Mouse (Mus musculus): Measurements from ENCODE around the gene Rnf213. TPM values are rescaled to one million over a fixed set of nuclear protein-coding genes. Genes with fewer than 3 reads are reported as not detected.

Rnf213 gene
- polyA plus RNA-seq, 1 experiment from 2014 or later: 5.8 TPM

DNA sequence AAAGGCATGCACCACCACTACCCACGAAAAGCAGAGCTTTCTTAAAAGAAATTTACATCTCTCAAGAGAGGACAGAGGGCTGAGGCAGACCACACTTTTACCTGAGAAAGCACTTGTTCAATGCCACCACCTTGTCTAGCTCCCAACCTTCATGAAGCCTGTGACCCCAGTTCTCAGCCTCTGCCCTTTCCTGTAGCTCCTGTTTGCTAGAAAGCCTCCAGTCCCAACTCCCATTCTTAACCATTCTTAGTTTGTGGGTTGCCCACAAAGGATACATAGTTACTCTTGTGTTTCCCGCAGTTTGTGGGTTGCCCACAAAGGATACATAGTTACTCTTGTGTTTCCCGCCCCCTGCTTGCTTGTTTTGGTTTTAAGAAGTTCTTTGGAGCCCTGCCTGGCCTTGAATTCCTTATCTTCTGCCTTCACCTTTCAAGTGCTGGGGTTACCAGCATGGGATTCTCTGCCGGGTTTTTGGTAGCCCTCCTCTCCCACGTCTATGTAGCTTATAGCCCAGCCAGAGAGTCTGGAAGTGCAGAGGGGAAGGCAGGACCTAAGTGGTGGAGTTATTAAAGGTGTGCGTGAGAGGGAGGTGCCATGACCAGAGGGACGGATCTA lies 1.4 kb upstream of the Rnf213 start:
- WGBS: 44% methylated on average over 7 of the region's 7 CpGs
- no peaks in the 10 kb centered on the region for H3K9me3 ChIP-seq (replicated peaks)
- H3K4me3 ChIP-seq (replicated peaks): peak overlapping the region; percentile 70

DNA sequence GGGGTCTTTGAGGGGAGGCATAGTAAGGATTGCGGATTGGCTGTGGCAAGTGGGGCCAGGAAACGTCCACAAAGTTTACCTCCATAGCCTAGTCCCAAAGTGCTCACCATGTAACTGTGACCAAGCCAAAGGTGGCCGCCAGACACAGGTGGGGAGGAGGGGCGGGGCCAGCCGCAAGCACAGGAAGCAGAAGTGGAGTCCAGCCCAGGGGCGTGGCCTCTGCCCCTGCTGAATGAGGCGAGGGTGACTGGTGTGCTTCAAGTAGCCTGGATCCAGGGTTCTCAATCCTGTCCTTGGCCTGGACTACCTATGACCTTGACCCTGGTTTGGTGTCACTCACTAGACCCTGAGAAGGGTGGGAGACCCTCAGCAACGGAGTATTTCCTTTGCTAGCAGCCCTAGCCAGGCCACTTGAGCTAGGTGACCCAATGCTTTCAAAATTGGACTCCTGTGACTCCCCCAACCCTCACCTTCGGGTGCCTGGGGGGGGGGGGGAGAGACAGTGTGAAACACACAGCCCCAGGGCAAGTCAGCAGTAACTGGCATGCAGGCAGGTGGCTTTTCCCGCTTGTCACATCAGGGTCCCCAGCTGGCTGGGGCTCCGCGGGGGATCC lies 792 bp upstream of the Rnf213 start:
- H3K4me2 ChIP-seq: peak overlapping the region; percentile 98
- H3K36me3 ChIP-seq: no peaks in the 10 kb centered on the region
- peak overlapping the region; percentile 70 for H3K4me3 ChIP-seq (replicated peaks)
- H3K9me3 ChIP-seq (replicated peaks): no peaks in the 10 kb centered on the region
- no peak overlapping the region for H3K27ac ChIP-seq
- peaks cover 53% of the 10 kb centered on the region for H3K4me1 ChIP-seq
- H3K27me3 ChIP-seq: peaks cover 45% of the 10 kb centered on the region
- 12% methylated on average over 12 of the region's 12 CpGs for WGBS
- H3K9ac ChIP-seq: no peak overlapping the region
- ATAC-seq (replicated peaks; ENCODE audit: low FRiP score): peak; percentile 57; the same call in 1 of the 2 replicates

More for the DNA sequence above, 1.4 kb upstream of the Rnf213 start:
- H3K4me2 ChIP-seq: peak overlapping the region; percentile 98
- no peaks in the 10 kb centered on the region for H3K36me3 ChIP-seq
- no peak overlapping the region; the same call in 1 of the 2 replicates for H3K27ac ChIP-seq
- peaks cover 53% of the 10 kb centered on the region for H3K4me1 ChIP-seq
- peaks cover 42% of the 10 kb centered on the region for H3K27me3 ChIP-seq
- H3K9ac ChIP-seq: no peak overlapping the region; the same call in 1 of the 2 replicates
- no peak for ATAC-seq (replicated peaks; ENCODE audit: low FRiP score)

DNA sequence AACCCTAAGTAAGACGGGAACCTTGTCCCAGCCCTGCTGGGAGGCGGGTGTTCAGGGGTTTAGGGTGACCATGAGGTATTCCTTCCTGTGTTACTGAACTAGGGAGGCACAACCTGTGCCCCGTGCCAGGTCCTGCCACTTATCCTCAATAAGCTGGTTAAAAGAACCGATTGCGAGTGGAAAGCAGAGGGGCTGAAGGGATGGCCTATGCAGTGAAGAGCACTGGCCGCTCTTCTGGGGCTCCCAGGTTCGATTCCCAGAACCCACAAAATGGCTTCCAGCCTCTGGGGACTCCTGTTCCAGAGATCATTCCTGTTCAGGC lies 544 bp downstream of the Rnf213 start:
- H3K9ac ChIP-seq: peak overlapping the region; percentile 61
- H3K27me3 ChIP-seq: peaks cover 37% of the 10 kb centered on the region
- H3K4me2 ChIP-seq: peak overlapping the region; percentile 98
- peak overlapping the region; percentile 70 for H3K4me3 ChIP-seq (replicated peaks)
- no peaks in the 10 kb centered on the region for H3K36me3 ChIP-seq
- H3K4me1 ChIP-seq: peaks cover 47% of the 10 kb centered on the region
- ATAC-seq (replicated peaks; ENCODE audit: low FRiP score): no peak
- peak overlapping the region; percentile 81 for H3K27ac ChIP-seq
- WGBS: 26% methylated on average over 7 of the region's 7 CpGs
- H3K9me3 ChIP-seq (replicated peaks): no peaks in the 10 kb centered on the region

DNA sequence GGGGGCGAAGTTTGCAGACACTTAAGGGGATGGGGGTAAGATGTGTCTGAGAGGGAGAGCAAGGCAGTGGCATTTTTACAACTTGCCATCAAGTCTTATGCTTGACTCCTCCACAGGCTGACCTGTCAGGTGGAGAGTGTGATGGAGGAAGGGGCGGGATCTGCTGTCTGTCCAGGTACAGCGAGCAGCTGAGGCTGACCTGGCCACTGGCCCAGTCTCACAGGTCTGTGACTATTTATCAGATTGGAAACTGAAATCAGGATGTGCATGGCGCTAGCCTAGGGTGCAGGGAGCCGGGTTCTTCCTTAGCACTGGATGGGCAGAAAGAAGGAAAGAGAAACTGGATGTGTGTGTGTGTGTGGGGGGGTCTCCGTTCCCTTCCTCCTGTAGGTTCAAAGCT lies 1.3 kb downstream of the Rnf213 start:
- WGBS: 53% methylated on average over 6 of the region's 6 CpGs
- Histone ChIP-seq H3K36me3 (no peaks in the 10 kb centered on the region), H3K9me3 (replicated peaks) (no peaks in the 10 kb centered on the region), H3K4me3 (replicated peaks) (peak overlapping the region; percentile 70), H3K27ac (no peak overlapping the region; the same call in 1 of the 2 replicates), H3K27me3 (peaks cover 29% of the 10 kb centered on the region), H3K4me1 (peaks cover 47% of the 10 kb centered on the region), H3K4me2 (peak overlapping the region; percentile 98), H3K9ac (no peak overlapping the region)
- no peak for ATAC-seq (replicated peaks; ENCODE audit: low FRiP score)

DNA sequence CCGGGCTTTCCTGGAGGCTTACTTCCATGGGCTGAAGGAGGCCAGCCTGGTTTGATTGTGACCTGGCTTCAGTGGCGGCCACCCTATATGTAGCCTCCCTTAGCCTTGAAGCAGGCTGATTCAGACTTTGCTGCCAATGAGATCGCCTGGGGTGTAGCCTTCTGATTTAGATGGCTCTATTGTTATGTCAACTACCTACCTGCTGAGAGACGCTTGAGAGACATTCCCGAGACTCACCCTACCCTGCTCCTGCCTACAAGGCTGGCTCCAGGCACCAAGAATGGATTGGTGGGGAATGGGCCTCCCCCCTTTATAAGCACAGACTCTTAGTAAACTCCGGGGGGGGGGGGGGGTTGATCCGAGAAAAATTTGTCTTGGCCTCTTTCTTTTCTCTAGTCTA lies 2.5 kb downstream of the Rnf213 start:
- Histone ChIP-seq H3K36me3 (no peaks in the 10 kb centered on the region), H3K4me3 (replicated peaks) (no peak overlapping the region), H3K27ac (no peak overlapping the region), H3K4me1 (peaks cover 41% of the 10 kb centered on the region), H3K9me3 (replicated peaks) (no peaks in the 10 kb centered on the region), H3K9ac (no peak overlapping the region), H3K4me2 (no peak overlapping the region; the same call in 1 of the 2 replicates), H3K27me3 (peaks cover 29% of the 10 kb centered on the region)
- WGBS: 34% methylated on average over 7 of the region's 7 CpGs
- ATAC-seq (replicated peaks; ENCODE audit: low FRiP score): no peak

DNA sequence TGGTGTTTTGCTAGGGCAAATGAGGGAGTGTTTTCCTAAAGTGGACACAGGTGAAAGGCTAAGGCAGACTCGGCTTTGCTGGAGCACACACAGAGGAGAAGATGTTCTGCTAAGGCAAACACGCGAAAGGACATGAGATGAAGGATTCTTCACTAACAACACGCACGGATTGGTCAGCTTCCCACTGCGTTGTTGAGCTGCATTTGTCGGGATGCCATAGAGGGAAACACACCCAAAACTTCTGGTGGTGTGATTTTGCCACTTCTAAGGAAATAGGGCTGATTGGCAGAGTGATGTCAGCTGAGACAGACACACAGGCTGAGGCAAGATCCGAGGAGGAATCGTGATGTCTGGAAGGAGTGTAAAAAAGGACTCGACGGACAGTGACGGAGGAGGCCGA lies 3.0 kb downstream of the Rnf213 start:
- Histone ChIP-seq H3K4me1 (peaks cover 36% of the 10 kb centered on the region), H3K9ac (no peak overlapping the region), H3K4me2 (no peak overlapping the region), H3K4me3 (replicated peaks) (no peak overlapping the region), H3K9me3 (replicated peaks) (no peaks in the 10 kb centered on the region), H3K27ac (no peak overlapping the region), H3K36me3 (no peaks in the 10 kb centered on the region), H3K27me3 (peaks cover 29% of the 10 kb centered on the region)
- WGBS: 32% methylated on average over 13 of the region's 13 CpGs
- ATAC-seq (replicated peaks; ENCODE audit: low FRiP score): no peak

DNA sequence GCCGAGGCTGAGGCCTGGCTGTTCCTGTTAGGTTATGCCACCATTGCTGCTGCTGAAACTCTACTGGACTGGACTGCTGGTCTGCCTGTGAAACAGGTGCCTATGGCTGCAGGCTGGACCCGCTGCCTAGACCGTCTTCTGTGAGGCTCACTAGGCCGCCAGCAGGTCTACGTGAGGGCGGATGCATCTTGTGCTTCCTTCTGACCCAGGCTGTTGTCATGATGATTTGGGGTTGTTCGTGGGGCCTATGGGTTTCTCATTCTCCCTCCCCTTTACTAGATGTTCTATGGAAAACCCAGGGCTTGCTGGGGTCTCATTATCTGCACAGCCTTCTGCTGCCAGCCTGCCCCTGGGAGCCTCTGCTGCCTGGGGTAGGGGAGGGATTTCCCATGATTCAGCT lies 3.6 kb downstream of the Rnf213 start:
- 76% methylated on average over 7 of the region's 7 CpGs for WGBS
- Histone ChIP-seq H3K9me3 (replicated peaks) (no peaks in the 10 kb centered on the region), H3K27me3 (peaks cover 25% of the 10 kb centered on the region), H3K36me3 (no peaks in the 10 kb centered on the region), H3K9ac (no peak overlapping the region), H3K4me2 (no peak overlapping the region), H3K27ac (no peak overlapping the region), H3K4me3 (replicated peaks) (no peak overlapping the region), H3K4me1 (peaks cover 31% of the 10 kb centered on the region)
- ATAC-seq (replicated peaks; ENCODE audit: low FRiP score): no peak

DNA sequence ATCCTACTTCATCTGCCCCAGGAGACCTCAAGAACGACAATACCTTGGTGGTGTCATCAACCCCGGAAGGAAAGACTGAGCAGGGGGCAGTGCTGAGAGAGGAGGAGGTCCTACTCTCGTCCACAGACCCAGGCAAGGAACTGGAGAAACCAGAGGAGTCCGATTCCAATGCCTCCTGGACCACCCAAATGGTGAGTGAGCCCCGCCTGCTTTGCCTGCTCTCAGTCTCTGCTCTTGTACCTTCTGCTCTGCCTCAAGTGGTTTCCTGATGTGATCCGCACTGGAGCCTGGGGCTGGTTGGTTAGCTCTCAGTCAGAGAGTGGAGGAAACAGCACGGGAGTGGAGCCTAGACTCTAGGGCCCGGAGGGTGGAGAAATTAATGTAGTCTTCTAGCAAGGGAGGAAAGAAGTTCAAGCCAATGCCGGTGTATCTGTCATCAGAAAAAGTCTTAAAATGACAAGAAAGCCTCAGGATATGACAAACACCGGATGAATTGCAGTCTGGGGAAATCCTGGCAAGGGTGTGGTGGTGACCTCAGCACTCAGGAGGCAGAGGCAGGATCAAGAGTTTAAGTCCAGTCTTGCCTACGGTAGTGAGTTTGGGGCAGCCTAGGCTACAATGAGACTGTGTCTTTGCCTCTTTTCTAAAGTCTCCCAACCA lies 9.7 kb downstream of the Rnf213 start:
- Histone ChIP-seq H3K27ac (no peak overlapping the region), H3K4me1 (no peaks in the 10 kb centered on the region), H3K9me3 (replicated peaks) (no peaks in the 10 kb centered on the region), H3K4me2 (no peak overlapping the region), H3K4me3 (replicated peaks) (no peak overlapping the region), H3K9ac (no peak overlapping the region), H3K36me3 (peaks cover 9% of the 10 kb centered on the region; the same call in 1 of the 2 replicates), H3K27me3 (no peaks in the 10 kb centered on the region)
- ATAC-seq (replicated peaks; ENCODE audit: low FRiP score): no peak
- 52% methylated on average over 11 of the region's 11 CpGs for WGBS

DNA sequence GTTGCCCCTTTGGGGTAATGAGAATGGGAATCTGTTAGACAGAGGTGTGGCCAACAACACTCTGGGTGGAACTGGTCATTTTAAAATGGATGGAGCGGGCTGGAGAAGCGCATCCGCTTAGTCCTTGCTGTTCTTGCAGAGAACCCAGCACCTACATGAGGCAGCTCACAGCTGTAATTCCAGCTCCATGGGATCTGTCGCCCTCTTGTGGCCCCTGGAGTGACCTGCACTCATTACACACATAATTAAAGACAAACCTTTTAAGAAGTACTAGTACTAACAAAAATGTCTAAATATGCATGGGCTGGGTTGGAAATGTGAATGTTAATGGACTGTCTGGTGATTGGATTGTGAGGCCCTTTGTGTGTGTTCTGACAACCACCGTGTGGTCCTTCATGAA lies 11.7 kb downstream of the Rnf213 start:
- Histone ChIP-seq H3K9me3 (replicated peaks) (no peaks in the 10 kb centered on the region), H3K27ac (no peak overlapping the region), H3K4me2 (no peak overlapping the region), H3K4me3 (replicated peaks) (no peak overlapping the region), H3K9ac (no peak overlapping the region), H3K27me3 (no peaks in the 10 kb centered on the region), H3K4me1 (no peaks in the 10 kb centered on the region), H3K36me3 (peaks cover 9% of the 10 kb centered on the region; the same call in 1 of the 2 replicates)
- whole genome bisulfite sequencing: 70% methylated on average over 5 of the region's 5 CpGs
- ATAC-seq (replicated peaks; ENCODE audit: low FRiP score): no peak

DNA sequence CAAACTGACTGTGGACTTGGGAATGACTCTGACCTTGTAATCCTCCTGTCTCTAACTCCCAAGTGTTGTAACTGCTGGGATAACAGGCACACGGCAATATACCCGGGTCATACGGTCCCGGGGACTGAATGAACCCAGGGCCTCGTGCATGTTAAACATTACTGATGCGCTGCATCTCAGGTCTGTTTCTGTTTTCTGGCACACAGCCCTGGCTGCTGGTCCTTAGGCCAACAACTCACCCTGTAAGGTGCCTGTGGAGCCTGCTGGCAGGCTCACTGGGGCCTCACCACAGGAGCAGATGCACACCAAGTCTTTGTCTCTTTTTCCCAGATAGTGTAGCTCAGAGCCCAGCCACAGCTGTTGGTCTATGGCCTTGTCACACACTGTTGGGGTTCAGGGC lies 14.5 kb downstream of the Rnf213 start:
- Histone ChIP-seq H3K27ac (no peak overlapping the region), H3K9ac (no peak overlapping the region), H3K4me1 (no peaks in the 10 kb centered on the region), H3K36me3 (peaks cover 27% of the 10 kb centered on the region), H3K9me3 (replicated peaks) (no peaks in the 10 kb centered on the region), H3K27me3 (no peaks in the 10 kb centered on the region), H3K4me3 (replicated peaks) (no peak overlapping the region), H3K4me2 (no peak overlapping the region)
- ATAC-seq (replicated peaks; ENCODE audit: low FRiP score): no peak
- 88% methylated on average over 6 of the region's 6 CpGs for WGBS

DNA sequence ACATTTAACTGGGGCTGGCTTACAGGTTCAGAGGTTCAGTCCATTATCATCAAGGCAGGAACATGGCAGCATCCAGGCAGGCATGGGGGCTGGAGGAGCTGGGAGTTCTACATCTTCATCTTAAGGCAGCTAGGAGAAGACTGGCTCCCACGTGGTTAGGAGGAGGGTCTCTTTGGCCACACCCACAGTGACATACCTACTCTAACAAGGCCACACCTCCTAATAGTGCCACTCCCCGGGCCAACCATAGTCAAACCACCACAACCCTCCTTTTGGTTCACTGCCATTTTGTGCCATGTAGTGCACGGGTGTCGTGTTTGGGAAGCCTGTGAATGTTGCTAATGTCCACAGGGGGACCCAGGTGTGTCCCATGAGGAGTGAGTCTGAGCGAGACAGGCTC lies 15.1 kb downstream of the Rnf213 start:
- no peak for ATAC-seq (replicated peaks; ENCODE audit: low FRiP score)
- no peaks in the 10 kb centered on the region for H3K27me3 ChIP-seq
- H3K36me3 ChIP-seq: peaks cover 27% of the 10 kb centered on the region
- H3K27ac ChIP-seq: no peak overlapping the region
- no peaks in the 10 kb centered on the region for H3K4me1 ChIP-seq
- H3K4me2 ChIP-seq: no peak overlapping the region
- no peaks in the 10 kb centered on the region for H3K9me3 ChIP-seq (replicated peaks)
- 57% methylated on average over 5 of the region's 5 CpGs for WGBS
- H3K9ac ChIP-seq: no peak overlapping the region
- no peak overlapping the region for H3K4me3 ChIP-seq (replicated peaks)

DNA sequence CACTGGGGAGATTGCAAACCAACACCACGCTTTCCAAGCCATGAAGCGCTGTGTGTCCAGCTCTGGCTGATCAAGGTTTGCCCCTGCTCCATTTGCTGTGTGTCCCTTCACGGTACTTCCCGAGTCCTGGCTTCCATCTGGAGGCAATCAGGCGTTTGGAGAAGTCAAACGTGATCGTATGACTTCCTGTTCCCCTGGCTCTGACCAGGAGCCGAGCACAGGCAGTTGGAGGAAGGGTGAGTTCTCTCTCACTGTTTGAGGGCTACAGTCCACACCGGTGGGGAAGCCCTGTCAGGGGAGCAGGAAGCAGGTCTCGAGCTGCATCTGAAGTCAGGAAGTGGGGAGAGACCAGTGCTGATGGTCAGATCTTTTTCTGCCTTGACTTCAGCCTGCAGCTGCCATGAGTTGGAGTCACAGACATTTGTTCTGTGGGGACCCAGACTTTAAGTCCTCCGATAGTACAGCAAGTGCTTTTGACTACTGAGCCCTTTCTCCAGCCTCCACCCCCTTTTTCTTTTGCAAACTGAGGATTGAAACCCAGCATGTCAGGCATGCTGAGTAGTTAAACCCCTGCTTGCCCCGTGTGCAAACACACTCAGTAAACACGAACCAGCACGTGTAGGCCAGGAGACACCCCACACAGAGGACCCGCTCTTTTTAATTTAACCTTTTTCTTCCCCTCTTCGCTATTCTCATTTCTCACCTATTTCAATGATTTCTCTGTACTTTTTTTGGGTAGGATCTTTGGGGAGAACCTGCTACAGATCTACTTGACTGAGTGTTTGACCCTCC lies 26.6 kb downstream of the Rnf213 start:
- Histone ChIP-seq H3K36me3 (peaks cover 45% of the 10 kb centered on the region), H3K9me3 (replicated peaks) (no peaks in the 10 kb centered on the region), H3K4me3 (replicated peaks) (no peak overlapping the region), H3K9ac (peak overlapping the region; percentile 17; the same call in 1 of the 2 replicates), H3K27me3 (no peaks in the 10 kb centered on the region), H3K27ac (0 out of 2 replicates have a peak overlapping the region, but pooled peaks have one; percentile 27), H3K4me1 (peaks cover 9% of the 10 kb centered on the region), H3K4me2 (no peak overlapping the region)
- WGBS: 40% methylated on average over 16 of the region's 16 CpGs
- no peak for ATAC-seq (replicated peaks; ENCODE audit: low FRiP score)

All from kidney, embryonic 15.5 days (tissue).